Mouse (Mus musculus): ENCODE measurements around the gene Akap13.

DNA sequence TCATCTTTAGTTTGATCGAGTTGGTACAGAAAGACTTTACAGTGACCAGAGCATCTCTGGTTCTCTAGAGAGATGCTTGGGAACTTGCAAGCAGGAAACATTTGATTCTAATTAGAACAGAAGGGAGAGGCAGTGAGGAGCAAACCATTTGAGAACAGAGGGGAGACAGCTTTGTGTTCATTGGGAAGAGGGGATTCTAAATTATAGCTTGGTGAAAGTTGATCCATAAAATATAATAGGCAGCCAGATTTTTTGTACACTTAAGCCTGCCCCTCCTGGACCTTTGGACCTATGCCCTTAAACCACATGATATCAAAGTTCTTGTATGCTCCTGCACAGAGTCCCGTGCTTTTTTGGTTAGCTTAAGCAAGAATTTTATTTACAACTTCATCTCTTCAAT, 185.3 kb downstream of the Akap13 start:
- TF ChIP-seq POLR2A (IDR thresholded peaks at IDR 0.05; ENCODE audit: low read depth, low read length) (no peak), CHD1 (IDR thresholded peaks at IDR 0.05; ENCODE audit: low read depth, low read length) (no peak), EP300 (IDR thresholded peaks at IDR 0.05; ENCODE audit: low read length) (no peak), CTCF (conservative IDR thresholded peaks at IDR 0.05 in 1 of 2, IDR thresholded peaks at IDR 0.05 in 1 of 2; ENCODE audit: low read depth in 2 of 2, low read length in 2 of 2) (no peak)
